Mouse (Mus musculus): ENCODE data around the gene Smtn. TPM values are rescaled to one million over a fixed set of nuclear protein-coding genes. Genes with fewer than 3 reads are reported as not detected.

Smtn gene
- polyA plus RNA-seq, 1 experiment from 2014 or later, result 37.4 TPM

- Histone ChIP-seq H3K9me3 (ENCODE audit: control insufficient read depth, low read length) (no peaks in the 10 kb centered on the region), H3K4me3 (ENCODE audit: low read depth, low read length) (no peak overlapping the region), H3K36me3 (ENCODE audit: control insufficient read depth, insufficient read depth, low read length) (peaks cover 22% of the 10 kb centered on the region), H3K4me2 (ENCODE audit: low read depth) (no peak overlapping the region), H3K4me1 (ENCODE audit: control insufficient read depth, insufficient read depth, low read length) (no peaks in the 10 kb centered on the region), H3K27ac (ENCODE audit: low read depth, low read length) (no peak overlapping the region), H3K9ac (ENCODE audit: low read length) (no peak overlapping the region), H3K27me3 (ENCODE audit: control insufficient read depth, insufficient read depth, low read length) (no peaks in the 10 kb centered on the region)
- no peak for DNase-seq (ENCODE audit: low spot score)
- WGBS, result 91% methylated on average over 8 of the region's 8 CpGs
- no peak for ATAC-seq (ENCODE audit: insufficient read depth, low FRiP score, low TSS enrichment)
Observed at GRCm38 (mm10) chr11:3527766-3528165, 12.6 kb downstream of the Smtn start.

GRCm38 (mm10) chr11:3526979-3527738 lies 13.3 kb downstream of the Smtn start:
- Histone ChIP-seq H3K4me3 (ENCODE audit: low read depth, low read length) (no peak overlapping the region), H3K36me3 (ENCODE audit: control insufficient read depth, insufficient read depth, low read length) (peaks cover 21% of the 10 kb centered on the region), H3K4me2 (ENCODE audit: low read depth) (no peak overlapping the region), H3K27ac (ENCODE audit: low read depth, low read length) (no peak overlapping the region), H3K9ac (ENCODE audit: low read length) (no peak overlapping the region), H3K27me3 (ENCODE audit: control insufficient read depth, insufficient read depth, low read length) (no peaks in the 10 kb centered on the region), H3K4me1 (ENCODE audit: control insufficient read depth, insufficient read depth, low read length) (no peaks in the 10 kb centered on the region), H3K9me3 (ENCODE audit: control insufficient read depth, low read length) (no peaks in the 10 kb centered on the region)
- 95% methylated on average over 24 of the region's 24 CpGs for WGBS
- DNase-seq (ENCODE audit: low spot score) (no peak), ATAC-seq (ENCODE audit: insufficient read depth, low FRiP score, low TSS enrichment) (no peak)

DNA sequence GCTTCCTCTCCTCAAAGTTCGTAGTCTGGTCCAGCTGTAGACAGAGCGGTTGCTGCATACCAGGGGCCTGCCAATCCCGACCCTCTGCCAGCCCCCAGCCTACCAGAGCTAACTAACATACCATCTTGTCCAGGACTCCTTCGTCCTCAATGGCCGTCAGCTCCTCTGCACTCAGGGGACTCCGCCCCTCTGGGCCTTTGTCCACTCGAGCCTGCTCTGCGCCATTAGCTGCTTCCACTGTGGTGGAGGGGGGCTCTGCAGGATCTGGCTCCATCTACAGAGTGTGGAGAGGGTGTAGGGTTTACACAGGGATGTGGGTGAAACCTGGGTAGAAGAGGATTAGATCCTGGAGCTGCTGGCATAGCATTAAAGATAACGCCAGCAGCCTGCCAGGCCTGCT lies 14.2 kb downstream of the Smtn start:
- no peaks in the 10 kb centered on the region for H3K4me1 ChIP-seq (ENCODE audit: control insufficient read depth, insufficient read depth, low read length)
- H3K4me3 ChIP-seq (ENCODE audit: low read depth, low read length), result no peak overlapping the region
- no peak overlapping the region for H3K27ac ChIP-seq (ENCODE audit: low read depth, low read length)
- no peak overlapping the region for H3K4me2 ChIP-seq (ENCODE audit: low read depth)
- H3K27me3 ChIP-seq (ENCODE audit: control insufficient read depth, insufficient read depth, low read length), result no peaks in the 10 kb centered on the region
- H3K36me3 ChIP-seq (ENCODE audit: control insufficient read depth, insufficient read depth, low read length), result peaks cover 21% of the 10 kb centered on the region
- H3K9ac ChIP-seq (ENCODE audit: low read length), result no peak overlapping the region
- DNase-seq (ENCODE audit: low spot score), result no peak
- 78% methylated on average over 8 of the region's 9 CpGs for WGBS
- H3K9me3 ChIP-seq (ENCODE audit: control insufficient read depth, low read length), result no peaks in the 10 kb centered on the region
- no peak for ATAC-seq (ENCODE audit: insufficient read depth, low FRiP score, low TSS enrichment)

DNA sequence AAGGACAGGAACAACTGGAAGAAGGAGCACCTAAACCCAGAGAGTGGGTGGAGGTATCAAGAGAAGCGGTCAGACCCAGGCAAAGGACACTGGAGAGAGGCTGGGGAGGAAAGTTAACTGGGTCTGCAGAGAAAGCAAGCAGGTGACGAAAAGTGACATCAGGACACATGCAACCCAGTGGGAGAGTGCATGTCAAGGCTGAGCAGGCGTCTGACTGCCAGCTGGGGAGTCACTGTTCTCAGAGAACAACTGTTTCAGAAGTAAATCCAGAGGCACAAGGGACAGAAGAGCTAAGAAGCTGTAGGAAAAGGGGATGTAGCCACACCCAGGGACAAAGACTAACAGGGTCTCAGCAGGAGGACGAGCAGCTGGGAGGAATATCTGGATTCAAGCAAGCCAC lies 14.9 kb downstream of the Smtn start:
- Histone ChIP-seq H3K27ac (ENCODE audit: low read depth, low read length) (no peak overlapping the region), H3K27me3 (ENCODE audit: control insufficient read depth, insufficient read depth, low read length) (no peaks in the 10 kb centered on the region), H3K4me1 (ENCODE audit: control insufficient read depth, insufficient read depth, low read length) (no peaks in the 10 kb centered on the region), H3K9ac (ENCODE audit: low read length) (no peak overlapping the region), H3K4me3 (ENCODE audit: low read depth, low read length) (no peak overlapping the region), H3K4me2 (ENCODE audit: low read depth) (no peak overlapping the region), H3K9me3 (ENCODE audit: control insufficient read depth, low read length) (no peaks in the 10 kb centered on the region), H3K36me3 (ENCODE audit: control insufficient read depth, insufficient read depth, low read length) (peaks cover 19% of the 10 kb centered on the region)
- no peak for ATAC-seq (ENCODE audit: insufficient read depth, low FRiP score, low TSS enrichment)
- DNase-seq (ENCODE audit: low spot score), result no peak
- 88% methylated on average over 4 of the region's 4 CpGs for WGBS

GRCm38 (mm10) chr11:3523840-3524582 lies 16.4 kb downstream of the Smtn start:
- Histone ChIP-seq H3K36me3 (ENCODE audit: control insufficient read depth, insufficient read depth, low read length) (peaks cover 10% of the 10 kb centered on the region), H3K4me3 (ENCODE audit: low read depth, low read length) (no peak overlapping the region), H3K9me3 (ENCODE audit: control insufficient read depth, low read length) (no peaks in the 10 kb centered on the region), H3K27ac (ENCODE audit: low read depth, low read length) (no peak overlapping the region), H3K4me1 (ENCODE audit: control insufficient read depth, insufficient read depth, low read length) (no peaks in the 10 kb centered on the region), H3K4me2 (ENCODE audit: low read depth) (no peak overlapping the region), H3K27me3 (ENCODE audit: control insufficient read depth, insufficient read depth, low read length) (no peaks in the 10 kb centered on the region), H3K9ac (ENCODE audit: low read length) (no peak overlapping the region)
- DNase-seq (ENCODE audit: low spot score) (no peak), ATAC-seq (ENCODE audit: insufficient read depth, low FRiP score, low TSS enrichment) (no peak)
- 88% methylated on average over 7 of the region's 7 CpGs for WGBS

DNA sequence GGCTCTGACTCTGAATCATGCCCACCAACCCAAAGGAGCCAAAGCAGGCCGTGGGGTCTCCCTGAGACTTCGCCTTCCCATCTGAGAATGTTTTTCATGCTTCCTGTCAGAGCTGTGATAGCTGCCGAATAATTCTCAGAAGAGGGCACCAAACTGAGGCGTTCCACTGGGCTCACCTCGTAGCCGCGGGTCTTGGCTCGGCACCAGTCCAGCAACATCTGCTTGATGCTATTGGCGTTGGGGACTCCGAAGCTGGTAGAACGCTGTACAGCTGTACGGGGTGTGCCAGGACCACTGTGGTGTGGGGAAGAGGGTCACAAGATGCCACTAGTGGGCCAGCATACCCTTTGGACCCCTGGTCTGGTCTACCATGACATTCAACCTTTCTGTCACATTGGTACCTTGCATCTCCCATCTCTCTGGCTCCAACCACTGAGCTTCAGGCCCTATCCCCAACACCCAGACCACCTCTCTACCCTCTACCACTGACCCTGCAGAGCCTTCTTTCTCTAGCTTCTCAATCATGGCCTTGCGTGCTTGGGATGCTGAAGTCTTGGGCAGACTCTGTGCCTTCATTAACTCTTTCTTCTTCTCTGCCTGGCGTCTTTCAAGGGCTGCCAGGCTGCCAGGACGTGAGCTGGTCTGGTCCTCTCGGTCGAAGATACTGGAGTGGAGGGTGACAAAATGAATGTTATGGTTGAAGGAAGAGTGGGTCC lies 18.0 kb downstream of the Smtn start:
- H3K27me3 ChIP-seq (ENCODE audit: control insufficient read depth, insufficient read depth, low read length), result no peaks in the 10 kb centered on the region
- no peak overlapping the region for H3K4me2 ChIP-seq (ENCODE audit: low read depth)
- H3K27ac ChIP-seq (ENCODE audit: low read depth, low read length), result no peak overlapping the region
- peaks cover 6% of the 10 kb centered on the region for H3K36me3 ChIP-seq (ENCODE audit: control insufficient read depth, insufficient read depth, low read length)
- DNase-seq (ENCODE audit: low spot score) (no peak), ATAC-seq (ENCODE audit: insufficient read depth, low FRiP score, low TSS enrichment) (no peak)
- H3K4me3 ChIP-seq (ENCODE audit: low read depth, low read length), result no peak overlapping the region
- H3K9ac ChIP-seq (ENCODE audit: low read length), result no peak overlapping the region
- no peaks in the 10 kb centered on the region for H3K9me3 ChIP-seq (ENCODE audit: control insufficient read depth, low read length)
- WGBS, result 96% methylated on average over 17 of the region's 17 CpGs
- H3K4me1 ChIP-seq (ENCODE audit: control insufficient read depth, insufficient read depth, low read length), result peaks cover under 1% of the 10 kb centered on the region

- Histone ChIP-seq H3K36me3 (ENCODE audit: control insufficient read depth, insufficient read depth, low read length) (peaks cover 6% of the 10 kb centered on the region; the same call in 1 of the 2 replicates), H3K9ac (ENCODE audit: low read length) (no peak overlapping the region), H3K9me3 (ENCODE audit: control insufficient read depth, low read length) (no peaks in the 10 kb centered on the region), H3K4me3 (ENCODE audit: low read depth, low read length) (no peak overlapping the region), H3K27ac (ENCODE audit: low read depth, low read length) (no peak overlapping the region), H3K27me3 (ENCODE audit: control insufficient read depth, insufficient read depth, low read length) (peaks cover 5% of the 10 kb centered on the region; the same call in 1 of the 2 replicates), H3K4me2 (ENCODE audit: low read depth) (no peak overlapping the region), H3K4me1 (ENCODE audit: control insufficient read depth, insufficient read depth, low read length) (peaks cover 3% of the 10 kb centered on the region)
- ATAC-seq (ENCODE audit: insufficient read depth, low FRiP score, low TSS enrichment) (no peak), DNase-seq (ENCODE audit: low spot score) (no peak)
- WGBS, result 89% methylated on average over 23 of the region's 23 CpGs
Observed at GRCm38 (mm10) chr11:3521339-3522224, 18.8 kb downstream of the Smtn start.

DNA sequence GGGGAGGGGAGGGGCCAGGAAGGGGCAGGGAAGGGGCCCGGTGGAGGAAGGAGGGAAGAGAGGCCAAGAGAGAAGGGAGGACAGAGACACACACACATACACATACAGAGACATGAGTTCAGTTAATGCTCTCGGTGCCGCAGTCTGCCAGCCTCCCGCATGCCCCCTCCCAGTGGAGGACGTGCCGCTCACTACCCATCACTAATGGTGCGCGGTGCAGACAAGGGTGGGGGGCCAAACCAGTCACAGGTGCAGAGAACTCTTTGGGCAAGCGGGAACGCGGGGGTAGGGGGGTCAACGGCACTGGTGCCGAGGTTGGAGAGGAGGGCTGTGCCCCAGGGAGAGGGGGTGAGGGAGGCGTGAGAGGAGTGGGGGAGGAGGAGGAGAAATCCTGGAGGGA lies 19.5 kb downstream of the Smtn start:
- Histone ChIP-seq H3K27me3 (ENCODE audit: control insufficient read depth, insufficient read depth, low read length) (peaks cover 9% of the 10 kb centered on the region), H3K27ac (ENCODE audit: low read depth, low read length) (no peak overlapping the region), H3K36me3 (ENCODE audit: control insufficient read depth, insufficient read depth, low read length) (peaks cover 4% of the 10 kb centered on the region; the same call in 1 of the 2 replicates), H3K4me1 (ENCODE audit: control insufficient read depth, insufficient read depth, low read length) (peaks cover 3% of the 10 kb centered on the region), H3K4me2 (ENCODE audit: low read depth) (no peak overlapping the region), H3K4me3 (ENCODE audit: low read depth, low read length) (no peak overlapping the region), H3K9me3 (ENCODE audit: control insufficient read depth, low read length) (no peaks in the 10 kb centered on the region), H3K9ac (ENCODE audit: low read length) (no peak overlapping the region)
- ATAC-seq (ENCODE audit: insufficient read depth, low FRiP score, low TSS enrichment) (no peak), DNase-seq (ENCODE audit: low spot score) (no peak)
- WGBS, result 80% methylated on average over 14 of the region's 14 CpGs
